Mouse (Mus musculus): ENCODE results near the gene Mtx1.
"Not testable (repeated sequence)": the region's sequence is repeated elsewhere in the genome, so short reads cannot be mapped to it uniquely, and the experiment has no call there.

Gene Mtx1

GRCm38 (mm10) chr3:89242331-89242895, 15.5 kb upstream of the Mtx1 start:
- DNase-seq (ENCODE audit: low read depth, low spot score) = no peak

- DNase-seq (ENCODE audit: low read depth, low spot score) = no peak
Observed at GRCm38 (mm10) chr3:89238494-89238893, 11.6 kb upstream of the Mtx1 start.

GRCm38 (mm10) chr3:89237682-89238081, 10.8 kb upstream of the Mtx1 start:
- DNase-seq (ENCODE audit: low read depth, low spot score) = no peak

GRCm38 (mm10) chr3:89236516-89236915, 9.6 kb upstream of the Mtx1 start:
- DNase-seq (ENCODE audit: low read depth, low spot score) = no peak

- DNase-seq (ENCODE audit: low read depth, low spot score) = no peak
Observed at GRCm38 (mm10) chr3:89233562-89234110, 6.7 kb upstream of the Mtx1 start.

- no peak for DNase-seq (ENCODE audit: low read depth, low spot score)
Observed at GRCm38 (mm10) chr3:89232614-89233013, 5.7 kb upstream of the Mtx1 start.

GRCm38 (mm10) chr3:89231772-89232275, 4.9 kb upstream of the Mtx1 start:
- DNase-seq (ENCODE audit: low read depth, low spot score) = no peak

- no peak for DNase-seq (ENCODE audit: low read depth, low spot score)
Observed at GRCm38 (mm10) chr3:89231345-89231744, 4.5 kb upstream of the Mtx1 start.

GRCm38 (mm10) chr3:89230561-89230960, 3.7 kb upstream of the Mtx1 start:
- no peak for DNase-seq (ENCODE audit: low read depth, low spot score)

GRCm38 (mm10) chr3:89229276-89229675, 2.4 kb upstream of the Mtx1 start:
- no peak for DNase-seq (ENCODE audit: low read depth, low spot score)

- DNase-seq (ENCODE audit: low read depth, low spot score) = no peak
Observed at GRCm38 (mm10) chr3:89228836-89229235, 1.9 kb upstream of the Mtx1 start, which contains the start of gene Muc1. Gene Muc1, plus strand, starts transcription at chr3:89229057.

- no peak for DNase-seq (ENCODE audit: low read depth, low spot score)
Observed at GRCm38 (mm10) chr3:89228180-89228549, 1.3 kb upstream of the Mtx1 start.

- DNase-seq (ENCODE audit: low read depth, low spot score) = peak; percentile 93
Observed at GRCm38 (mm10) chr3:89227307-89228179, 655 bp upstream of the Mtx1 start.

GRCm38 (mm10) chr3:89226361-89226760, 527 bp downstream of the Mtx1 start:
- no peak for DNase-seq (ENCODE audit: low read depth, low spot score)

GRCm38 (mm10) chr3:89225918-89226317, 970 bp downstream of the Mtx1 start:
- DNase-seq (ENCODE audit: low read depth, low spot score) = no peak

- no peak for DNase-seq (ENCODE audit: low read depth, low spot score)
Observed at GRCm38 (mm10) chr3:89225321-89225815, 1.5 kb downstream of the Mtx1 start.

- no peak for DNase-seq (ENCODE audit: low read depth, low spot score)
Observed at GRCm38 (mm10) chr3:89224796-89225195, 2.1 kb downstream of the Mtx1 start.

GRCm38 (mm10) chr3:89221167-89221566, 5.7 kb downstream of the Mtx1 start:
- DNase-seq (ENCODE audit: low read depth, low spot score) = no peak

- DNase-seq (ENCODE audit: low read depth, low spot score) = no peak
Observed at GRCm38 (mm10) chr3:89219546-89219945, 7.3 kb downstream of the Mtx1 start.

- DNase-seq (ENCODE audit: low read depth, low spot score) = no peak
Observed at GRCm38 (mm10) chr3:89218271-89218670, 8.6 kb downstream of the Mtx1 start.

- DNase-seq (ENCODE audit: low read depth, low spot score) = not testable (repeated sequence)
Observed at GRCm38 (mm10) chr3:89216407-89216806, 10.5 kb downstream of the Mtx1 start.

- DNase-seq (ENCODE audit: low read depth, low spot score) = peak; percentile 68
Observed at GRCm38 (mm10) chr3:89215853-89216252, 11.0 kb downstream of the Mtx1 start.

Measured in telencephalon, adult 2 months (tissue).